Mouse (Mus musculus) inflammation-experienced regulatory T-cells, adult 6 months (primary cell): ENCODE measurements around the gene Rpusd1. TPM values are rescaled to one million over a fixed set of nuclear protein-coding genes. Genes with fewer than 3 reads are reported as not detected.

Experiments used
- polyA plus RNA-seq, 3 experiments: library from polyadenylated mRNA; unstranded; fragments of 100-300 nt; shearing (Covaris generic); gene quantifications; one replicate each; pipeline ENCODE4 v1.2.1; 2017

Rpusd1 gene
- polyA plus RNA-seq, 3 experiments from 2014 or later: 8.6 to 12.5 (median 11.2) TPM

Other genes starting within 250 kb of the Rpusd1 start
- not detected for gene Sstr5, start 230.4 kb upstream of the Rpusd1 start, polyA plus RNA-seq
- not detected for gene Sox8, start 157.0 kb upstream of the Rpusd1 start, polyA plus RNA-seq
- 10 to 100 TPM; 11.3 to 19.4 (median 16.5) TPM for gene Lmf1, start 148.6 kb upstream of the Rpusd1 start, polyA plus RNA-seq
- not detected for gene Gng13, start 10.5 kb upstream of the Rpusd1 start, polyA plus RNA-seq
- gene Chtf18, start 251 bp upstream of the Rpusd1 start, polyA plus RNA-seq: 10 to 100 TPM in 1 of 3 experiments, 1 to 10 TPM in 2; 1.4 to 12.9 (median 3.9) TPM
- not detected for gene Mslnl, start 8.4 kb downstream of the Rpusd1 start, polyA plus RNA-seq
- not detected for gene Msln, start 26.7 kb downstream of the Rpusd1 start, polyA plus RNA-seq
- 10 to 100 TPM; 16.4 to 18.4 (median 17.0) TPM for gene Narfl, start 46.1 kb downstream of the Rpusd1 start, polyA plus RNA-seq
- 10 to 100 TPM; 23.1 to 41.8 (median 31.1) TPM for gene Haghl, start 58.0 kb downstream of the Rpusd1 start, polyA plus RNA-seq
- gene Ccdc78, start 58.9 kb downstream of the Rpusd1 start, polyA plus RNA-seq: under 1 TPM in 2 of 3 experiments, not detected in 1; 0.50 to 0.75 TPM
- 100 to 1,000 TPM; 158 to 288 (median 193) TPM for gene Fam173a, start 65.2 kb downstream of the Rpusd1 start, polyA plus RNA-seq
- gene AC134908.4, start 68.0 kb downstream of the Rpusd1 start, polyA plus RNA-seq: not detected
- gene Metrn, start 69.5 kb downstream of the Rpusd1 start, polyA plus RNA-seq: 1 to 10 TPM; 3.3 to 5.7 (median 5.6) TPM
- gene Fbxl16, start 81.4 kb downstream of the Rpusd1 start, polyA plus RNA-seq: not detected
- 10 to 100 TPM; 13.8 to 23.4 (median 19.3) TPM for gene Wdr24, start 96.0 kb downstream of the Rpusd1 start, polyA plus RNA-seq
- 10 to 100 TPM; 12.5 to 26.2 (median 23.9) TPM for gene Jmjd8, start 101.2 kb downstream of the Rpusd1 start, polyA plus RNA-seq
- gene Stub1, start 105.7 kb downstream of the Rpusd1 start, polyA plus RNA-seq: 10 to 100 TPM; 60.7 to 79.7 (median 78.2) TPM
- gene Rhbdl1, start 109.6 kb downstream of the Rpusd1 start, polyA plus RNA-seq: 1 to 10 TPM in 1 of 3 experiments, not detected in 2; 1.7 TPM
- gene Gm20683, start 114.1 kb downstream of the Rpusd1 start, polyA plus RNA-seq: 1 to 10 TPM in 1 of 3 experiments, under 1 TPM in 2; 0.26 to 1.1 (median 0.67) TPM
- gene Rhot2, start 117.2 kb downstream of the Rpusd1 start, polyA plus RNA-seq: 10 to 100 TPM; 21.2 to 32.3 (median 23.4) TPM
- gene Wdr90, start 133.8 kb downstream of the Rpusd1 start, polyA plus RNA-seq: 1 to 10 TPM; 3.3 to 7.0 (median 6.8) TPM
- 1 to 10 TPM; 2.5 to 3.9 (median 3.5) TPM for gene Mcrip2, start 141.1 kb downstream of the Rpusd1 start, polyA plus RNA-seq
- gene Mettl26, start 147.4 kb downstream of the Rpusd1 start, polyA plus RNA-seq: 100 to 1,000 TPM in 1 of 3 experiments, 10 to 100 TPM in 2; 91.1 to 121 (median 98.2) TPM
- 1 to 10 TPM in 2 of 3 experiments, under 1 TPM in 1; 0.93 to 1.9 (median 1.4) TPM for gene Wfikkn1, start 153.2 kb downstream of the Rpusd1 start, polyA plus RNA-seq
- 1 to 10 TPM; 6.0 to 7.9 (median 7.5) TPM for gene Rab40c, start 192.1 kb downstream of the Rpusd1 start, polyA plus RNA-seq
- gene Pigq, start 217.3 kb downstream of the Rpusd1 start, polyA plus RNA-seq: 10 to 100 TPM; 22.0 to 28.6 (median 27.4) TPM
- gene Nhlrc4, start 217.3 kb downstream of the Rpusd1 start, polyA plus RNA-seq: not detected
- gene A930017K11Rik, start 224.9 kb downstream of the Rpusd1 start, polyA plus RNA-seq: not detected